Mouse (Mus musculus) cerebellum, adult 8-10 months (tissue): Measurements from ENCODE around the gene Fgd6.

Source experiments
- DNase-seq: peaks from one replicate; pipeline ENCODE4 v3.0.0; 2022

The Fgd6 gene

DNA sequence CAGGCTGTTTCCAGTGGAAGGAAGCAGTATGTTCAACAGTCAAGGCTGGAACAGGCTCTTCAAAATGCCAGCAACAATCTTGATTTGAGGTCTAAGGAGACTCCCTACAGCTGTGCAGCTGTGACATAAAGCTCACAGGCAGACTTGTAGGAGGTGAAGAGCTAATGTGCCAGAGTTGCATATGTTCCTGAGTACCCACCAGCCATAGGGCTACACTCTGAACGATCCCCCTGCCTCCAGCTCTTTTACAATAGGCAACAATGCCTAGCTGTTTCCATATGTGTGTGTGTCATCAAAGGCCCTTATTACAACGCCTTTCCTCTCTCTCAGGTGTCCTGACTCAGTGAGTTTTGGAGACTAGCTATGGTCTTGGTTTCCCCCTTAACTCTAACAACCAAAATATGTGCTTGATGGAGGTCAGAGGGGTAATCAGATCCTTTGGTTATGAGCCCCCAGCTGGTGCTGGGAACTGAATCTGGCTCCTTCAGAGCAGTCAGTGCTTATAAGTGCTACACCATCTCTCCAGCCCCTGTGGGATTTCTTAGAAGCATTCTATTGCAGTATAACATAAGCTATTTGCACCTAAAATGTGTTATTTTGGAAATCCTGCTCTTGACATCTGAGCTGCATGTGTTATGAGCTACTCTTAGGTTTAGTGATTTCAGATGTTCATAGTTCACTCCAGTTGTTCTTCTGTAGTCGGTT lies 104.6 kb downstream of the Fgd6 start:
- DNase-seq = no peak

DNA sequence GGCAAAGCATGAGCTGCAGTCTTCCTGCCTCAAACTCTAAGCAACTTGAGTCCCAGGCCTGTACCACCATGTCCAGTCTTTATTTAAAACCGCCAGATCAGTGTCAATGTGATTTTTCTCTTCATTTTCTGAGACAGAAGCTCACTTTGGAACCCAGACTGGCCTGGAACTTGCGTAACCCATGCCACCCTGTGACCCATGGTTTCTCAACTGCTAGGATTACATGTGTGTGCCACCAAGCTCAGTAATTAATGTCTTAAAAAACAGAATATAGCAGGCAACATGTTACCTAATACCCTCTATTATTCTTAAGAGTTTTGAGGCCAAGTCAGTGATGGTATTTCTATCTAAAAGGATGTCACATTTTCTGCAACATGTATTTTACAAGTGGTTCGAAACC lies 106.6 kb downstream of the Fgd6 start:
- DNase-seq = no peak

DNA sequence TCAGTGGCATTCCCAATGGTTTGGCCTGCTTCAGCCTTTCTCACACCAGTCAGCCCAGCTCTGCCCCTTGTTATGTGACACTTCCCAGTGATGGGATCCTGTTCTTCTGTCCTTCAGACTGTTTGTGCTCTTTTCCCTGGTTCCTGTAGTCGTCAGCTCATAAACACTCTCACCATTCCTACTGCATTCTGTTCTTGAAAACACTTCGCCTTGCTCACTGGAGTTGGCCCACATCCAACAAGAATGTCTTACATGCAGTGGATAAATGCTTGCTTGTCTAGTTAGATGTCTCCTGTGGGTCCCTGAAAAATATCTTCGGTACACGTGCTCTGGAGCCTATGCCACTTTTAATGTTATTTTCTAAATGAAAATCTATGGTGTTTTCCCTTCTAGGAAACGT lies 108.8 kb downstream of the Fgd6 start:
- DNase-seq = no peak

DNA sequence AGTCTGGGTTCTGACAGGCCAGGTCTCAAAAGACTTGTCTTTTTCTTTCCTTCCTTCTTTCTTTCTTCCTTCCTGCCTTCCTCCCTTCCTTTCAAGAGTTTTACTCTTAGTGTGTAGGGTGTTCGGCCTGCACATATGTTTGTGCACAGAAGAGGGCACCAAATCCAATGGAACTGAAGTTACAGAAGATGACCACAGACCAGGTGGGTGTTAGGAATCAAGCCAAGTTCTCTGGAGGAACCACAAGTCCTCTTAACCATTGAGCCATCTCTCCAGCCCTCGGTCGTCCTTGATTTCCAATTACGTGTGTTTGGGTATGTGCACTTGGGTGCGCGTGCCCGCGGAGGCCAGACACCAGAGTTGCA lies 111.6 kb downstream of the Fgd6 start:
- DNase-seq = no peak

DNA sequence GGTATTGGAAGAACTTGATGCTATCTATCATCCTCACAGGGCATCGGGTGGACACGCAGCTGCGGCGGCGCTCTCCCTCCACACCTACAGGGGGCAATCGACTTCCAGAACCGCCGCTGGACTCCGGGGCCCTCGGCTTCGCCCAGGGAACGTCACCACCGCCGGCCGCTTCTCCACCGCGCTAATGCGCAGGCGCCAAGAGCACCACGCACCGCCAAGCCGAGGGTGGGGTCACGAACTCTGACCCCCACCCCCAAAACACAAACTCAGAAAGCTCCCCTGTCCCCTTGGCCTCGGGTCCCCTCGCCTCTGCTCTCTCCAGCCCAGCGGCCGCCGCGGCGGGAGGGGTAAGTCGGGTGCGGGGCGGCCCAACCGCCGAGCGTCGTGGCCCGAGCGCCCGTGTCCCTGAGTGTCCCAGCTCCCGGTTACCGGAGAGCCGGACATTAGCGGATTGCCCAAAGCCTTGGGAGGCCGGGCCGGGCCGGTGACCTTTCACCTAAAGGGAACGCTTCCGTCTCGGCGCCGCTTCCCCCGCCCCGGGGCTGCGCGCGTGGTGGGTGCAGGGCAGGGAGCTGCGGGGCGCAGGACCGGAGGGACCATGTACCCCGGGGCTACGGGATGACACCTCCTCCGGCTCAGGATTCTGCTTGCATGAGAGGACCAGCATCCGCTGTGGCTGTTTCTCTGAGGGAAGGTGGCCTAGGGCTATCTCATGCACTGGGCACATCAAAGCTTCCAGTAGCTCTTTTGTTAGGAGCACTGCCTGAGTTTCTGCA lies 112.1 kb downstream of the Fgd6 start, which contains the start of gene Nr2c1:
TSS of gene Nr2c1 (plus strand) at position 268 of the 776 bp plus-strand sequence.
- DNase-seq = peak; percentile 92

DNA sequence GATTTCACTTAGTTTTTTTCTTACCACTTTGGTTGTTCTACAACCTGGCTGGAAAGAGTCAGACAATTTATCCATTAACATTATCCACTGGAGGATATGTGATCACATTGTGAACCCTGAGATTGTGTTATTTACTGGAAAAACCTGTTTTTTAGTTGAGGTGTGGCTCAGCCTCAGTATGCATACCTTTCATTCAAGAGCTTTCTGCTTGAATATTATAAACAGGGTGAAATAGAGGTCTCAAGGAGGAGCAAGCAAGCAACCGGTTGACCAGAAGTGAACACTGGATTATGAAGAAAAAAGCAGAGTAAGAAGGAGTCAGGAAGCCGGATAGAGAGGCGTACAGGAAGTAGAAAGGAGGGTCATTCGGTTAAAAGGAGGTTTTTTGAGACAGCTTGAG lies 115.7 kb downstream of the Fgd6 start:
- no peak for DNase-seq

DNA sequence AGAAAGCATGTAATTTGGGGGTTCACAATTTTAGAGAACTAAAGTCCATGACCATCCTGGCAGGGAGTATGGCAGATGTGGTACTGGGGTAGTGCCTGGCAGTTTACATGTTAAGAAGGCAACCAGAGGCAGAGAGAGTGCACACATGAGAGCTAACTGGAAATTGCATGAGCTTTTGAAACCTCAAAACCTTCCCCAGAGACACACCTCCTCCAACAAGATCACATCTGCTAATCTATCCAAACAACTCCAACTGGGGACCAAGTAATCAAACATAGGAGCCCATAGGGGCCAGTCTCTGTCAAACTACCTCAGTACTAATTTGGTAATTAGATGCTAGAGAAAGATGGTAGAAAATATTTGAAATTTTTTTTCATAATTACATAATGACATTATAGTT lies 118.0 kb downstream of the Fgd6 start:
- DNase-seq = no peak

DNA sequence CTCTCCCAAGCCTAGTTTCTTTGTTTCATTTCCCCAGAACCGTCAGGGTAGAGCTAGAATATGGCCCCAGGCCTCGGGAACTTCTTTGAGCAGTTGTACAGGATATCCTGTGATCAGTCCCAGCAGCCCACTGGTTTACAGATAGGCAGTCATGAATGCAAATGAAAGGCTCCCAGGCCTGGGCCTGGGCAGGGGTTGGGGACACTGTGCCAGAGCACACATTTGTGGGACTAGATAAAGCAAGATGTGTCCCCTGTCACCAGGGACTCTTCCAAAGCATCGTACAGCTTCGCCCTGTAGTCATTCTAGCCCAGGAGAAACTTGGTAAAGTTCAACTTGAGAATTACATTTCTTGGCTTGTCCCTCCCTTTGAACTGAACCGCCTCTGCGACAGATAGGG lies 123.2 kb downstream of the Fgd6 start:
- no peak for DNase-seq

DNA sequence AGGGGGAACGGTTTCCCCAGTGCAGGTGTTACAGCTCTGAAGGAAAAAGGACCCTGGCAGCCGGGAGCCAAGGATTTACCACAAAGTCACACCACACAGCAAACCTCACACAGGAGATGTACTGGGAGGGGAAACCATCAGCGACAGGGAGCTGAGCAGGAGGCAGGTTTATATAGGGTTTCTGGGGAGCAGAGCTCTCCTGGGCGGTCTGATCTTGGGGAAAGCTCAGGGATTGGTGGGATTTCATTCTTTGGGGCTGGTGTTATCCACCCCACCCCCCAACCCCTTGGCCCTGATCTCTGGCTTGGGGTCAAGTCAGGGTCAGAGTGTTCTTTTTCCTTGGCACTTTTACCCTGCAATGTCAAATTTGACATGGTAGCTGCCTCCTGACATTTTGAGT lies 123.6 kb downstream of the Fgd6 start:
- no peak for DNase-seq

DNA sequence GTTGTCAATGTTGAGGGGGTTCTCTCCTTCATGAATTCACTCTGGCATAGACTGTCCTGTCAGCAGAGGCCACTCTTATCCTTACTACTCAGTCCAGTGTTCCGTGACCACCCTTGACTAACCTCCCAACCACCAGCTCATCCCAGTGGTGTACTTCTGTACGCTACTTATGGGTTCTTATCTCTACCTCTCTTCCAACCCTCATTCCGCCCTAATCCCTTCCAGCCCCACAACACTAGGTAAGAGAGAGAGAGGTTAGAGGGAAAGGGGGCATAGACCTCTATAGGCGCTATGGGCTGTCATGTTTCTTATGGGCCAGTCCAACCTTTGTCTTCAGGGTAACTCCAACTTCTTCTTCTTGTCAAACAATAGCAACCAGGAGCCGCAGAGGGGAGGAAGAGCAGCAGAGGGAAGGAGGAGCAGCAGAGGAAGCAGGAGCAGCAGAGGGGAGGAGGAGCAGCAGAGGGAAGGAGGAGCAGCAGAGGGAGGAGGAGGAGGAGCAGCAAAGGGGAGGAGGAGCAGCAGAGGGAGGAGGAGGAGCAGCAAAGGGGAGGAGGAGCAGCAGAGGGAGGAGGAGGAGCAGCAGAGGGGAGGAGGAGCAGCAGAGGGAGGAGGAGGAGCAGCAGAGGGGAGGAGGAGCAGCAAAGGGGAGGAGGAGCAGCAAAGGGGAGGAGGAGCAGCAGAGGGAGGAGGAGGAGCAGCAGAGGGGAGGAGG lies 125.4 kb downstream of the Fgd6 start:
- no peak for DNase-seq

DNA sequence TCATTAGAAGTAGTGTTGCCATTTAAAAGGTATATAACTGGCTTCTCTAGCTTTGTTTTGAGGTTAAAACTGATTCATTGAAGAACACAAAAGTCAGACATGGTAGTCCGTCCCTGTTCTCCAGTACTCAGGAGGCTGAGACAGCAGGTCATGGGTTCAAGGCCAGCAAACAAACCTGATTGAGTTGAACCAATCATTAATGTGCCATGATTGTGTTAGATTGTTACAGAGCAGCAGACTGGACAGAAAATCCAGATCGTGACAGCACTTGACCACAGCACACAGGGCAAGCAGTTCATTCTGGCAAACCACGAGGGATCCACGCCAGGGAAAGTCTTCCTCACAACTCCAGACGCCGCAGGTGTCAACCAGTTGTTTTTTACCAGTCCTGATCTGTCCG lies 126.2 kb downstream of the Fgd6 start:
- DNase-seq = no peak

DNA sequence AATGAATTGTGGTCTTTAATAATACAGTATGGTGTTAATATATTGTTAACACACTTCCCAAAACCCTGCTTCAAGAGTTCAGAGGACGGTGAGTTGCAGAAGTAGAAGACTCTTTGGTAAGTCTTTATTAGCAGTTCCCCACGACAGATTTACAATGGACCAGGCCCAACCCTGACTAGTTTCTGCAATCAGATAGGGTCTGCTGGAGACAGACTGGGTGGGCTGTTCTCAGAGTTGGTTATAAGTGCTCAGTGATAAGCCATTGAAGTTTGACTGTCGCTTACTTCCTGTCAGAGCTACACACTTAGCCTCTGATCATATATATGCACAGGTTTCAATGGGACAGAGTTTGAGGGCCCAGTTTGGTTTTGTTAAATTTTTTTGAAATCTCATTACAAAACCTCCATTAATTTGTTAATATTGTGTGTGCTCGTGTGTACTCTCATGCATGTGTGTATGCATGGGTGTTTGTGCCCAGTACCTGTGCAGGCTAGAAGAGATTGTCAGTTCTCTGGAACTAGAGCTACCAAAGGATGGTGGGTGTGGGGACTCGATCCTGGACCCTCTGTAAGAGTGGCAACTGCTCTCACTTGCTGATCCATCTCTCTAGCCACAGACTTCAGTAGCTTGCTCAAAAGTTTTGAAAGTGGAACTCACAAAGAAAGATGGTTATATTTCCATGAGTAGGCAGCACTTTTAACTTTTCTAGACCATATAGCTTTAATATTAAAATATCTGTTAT lies 128.5 kb downstream of the Fgd6 start:
- DNase-seq = no peak

DNA sequence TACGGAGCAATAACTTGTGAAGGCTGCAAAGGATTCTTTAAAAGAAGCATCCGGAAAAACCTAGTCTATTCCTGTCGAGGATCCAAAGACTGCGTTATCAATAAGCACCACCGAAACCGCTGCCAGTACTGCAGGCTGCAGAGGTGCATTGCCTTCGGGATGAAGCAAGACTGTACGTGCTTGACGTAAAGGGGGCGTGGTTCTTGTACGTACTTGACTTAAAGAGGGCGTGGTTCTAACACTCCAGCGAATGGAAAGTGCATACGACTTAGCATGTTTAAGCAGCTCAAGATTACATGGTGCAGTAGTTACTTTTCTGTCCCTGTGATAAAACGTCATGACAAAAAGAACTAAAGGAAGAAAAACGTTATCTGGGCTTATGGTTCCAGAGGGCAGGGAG lies 129.6 kb downstream of the Fgd6 start:
- no peak for DNase-seq

DNA sequence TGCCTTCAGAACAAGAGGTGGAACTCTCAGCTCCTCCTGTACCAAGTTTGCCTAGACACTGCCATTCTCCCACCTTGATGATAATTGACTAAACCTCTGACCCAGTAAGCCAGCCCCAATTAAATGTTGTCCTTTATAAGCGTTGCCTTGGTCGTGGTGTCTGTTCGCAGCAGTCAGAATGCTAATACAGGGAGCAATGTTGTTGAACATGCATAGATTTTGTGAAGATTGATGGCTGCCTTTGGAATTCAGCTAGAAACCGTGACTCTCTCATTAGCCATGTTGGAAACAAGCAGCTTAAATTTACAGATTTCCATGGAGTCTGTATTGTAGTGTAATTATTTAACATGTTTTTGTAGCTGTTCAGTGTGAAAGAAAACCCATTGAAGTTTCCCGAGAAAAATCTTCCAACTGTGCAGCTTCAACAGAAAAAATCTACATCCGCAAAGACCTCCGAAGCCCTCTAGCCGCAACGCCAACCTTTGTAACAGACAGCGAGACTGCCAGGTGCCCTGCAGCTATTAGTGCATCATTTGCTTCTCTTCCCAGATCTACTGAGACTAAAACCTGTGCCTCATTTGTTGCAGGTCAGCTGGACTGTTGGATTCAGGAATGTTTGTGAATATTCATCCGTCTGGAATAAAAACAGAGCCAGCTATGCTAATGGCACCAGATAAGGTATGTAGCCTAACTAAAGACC lies 131.4 kb downstream of the Fgd6 start:
- DNase-seq = no peak

DNA sequence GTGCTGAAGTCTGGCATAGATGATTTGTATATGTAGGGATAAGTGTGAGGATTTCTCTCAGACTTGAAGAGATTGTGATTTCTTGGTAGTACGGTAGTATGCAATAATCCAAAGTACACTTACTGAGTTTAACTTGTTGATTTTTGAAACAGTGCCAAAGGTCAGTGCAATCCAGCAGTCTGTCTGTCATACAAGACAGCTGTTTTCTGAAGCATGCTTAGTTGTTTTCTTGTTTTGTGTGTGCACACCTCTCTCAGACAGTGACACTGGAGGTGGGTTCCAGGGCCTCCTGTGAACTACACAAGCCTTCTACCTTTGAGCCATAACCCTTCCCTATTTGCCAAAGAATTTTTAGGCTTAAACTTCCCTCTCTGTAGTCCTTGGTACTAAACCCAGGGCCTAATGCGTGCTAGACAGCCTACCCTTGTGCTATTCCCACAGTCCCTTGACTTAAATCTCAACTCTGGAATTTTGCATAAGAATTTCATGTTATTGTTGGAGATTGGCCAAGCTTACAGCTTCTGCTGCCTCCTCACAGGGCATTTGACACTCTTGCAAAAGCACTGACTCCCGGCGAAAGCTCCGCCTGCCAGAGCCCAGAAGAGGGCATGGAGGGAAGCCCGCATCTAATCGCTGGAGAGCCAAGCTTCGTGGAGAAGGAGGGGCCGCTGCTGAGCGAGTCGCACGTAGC lies 135.8 kb downstream of the Fgd6 start:
- no peak for DNase-seq

DNA sequence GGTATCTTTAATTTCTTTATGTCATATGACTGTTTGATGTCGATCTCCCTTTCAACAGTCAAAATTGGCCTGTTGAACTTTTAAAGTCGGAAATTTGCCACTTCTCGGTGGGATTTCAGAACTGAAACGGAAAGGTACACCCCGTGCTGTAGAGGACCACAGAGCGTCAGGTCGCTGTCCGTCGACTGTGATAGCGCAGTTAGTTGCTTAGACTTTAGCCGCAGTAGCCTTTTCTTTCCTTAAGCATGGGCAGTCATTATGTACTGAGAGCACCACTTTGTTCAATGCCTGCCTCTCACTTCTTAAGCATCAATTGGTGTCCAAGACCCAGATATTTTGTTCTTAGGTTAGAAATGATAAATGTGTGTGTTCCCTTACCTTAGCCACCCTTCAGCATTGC lies 136.3 kb downstream of the Fgd6 start:
- DNase-seq = no peak

DNA sequence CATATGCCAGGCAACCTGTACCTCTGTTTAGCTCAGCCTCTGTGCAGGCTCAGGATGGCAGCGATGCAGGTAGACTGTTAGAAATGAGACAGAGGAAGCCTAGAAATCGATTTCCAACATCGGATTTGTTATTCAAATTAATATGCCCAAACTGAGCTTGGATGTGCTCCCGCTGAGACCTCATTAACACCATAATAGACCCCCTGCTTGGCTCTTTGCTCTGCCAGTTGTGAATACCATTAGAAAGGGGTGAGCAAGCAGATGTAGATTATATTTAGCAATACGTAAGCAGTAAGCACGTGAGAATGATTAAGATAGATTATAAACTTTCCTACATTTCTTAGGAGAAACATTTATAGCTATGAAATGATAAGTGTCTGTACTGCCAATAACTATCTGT lies 136.9 kb downstream of the Fgd6 start:
- no peak for DNase-seq

DNA sequence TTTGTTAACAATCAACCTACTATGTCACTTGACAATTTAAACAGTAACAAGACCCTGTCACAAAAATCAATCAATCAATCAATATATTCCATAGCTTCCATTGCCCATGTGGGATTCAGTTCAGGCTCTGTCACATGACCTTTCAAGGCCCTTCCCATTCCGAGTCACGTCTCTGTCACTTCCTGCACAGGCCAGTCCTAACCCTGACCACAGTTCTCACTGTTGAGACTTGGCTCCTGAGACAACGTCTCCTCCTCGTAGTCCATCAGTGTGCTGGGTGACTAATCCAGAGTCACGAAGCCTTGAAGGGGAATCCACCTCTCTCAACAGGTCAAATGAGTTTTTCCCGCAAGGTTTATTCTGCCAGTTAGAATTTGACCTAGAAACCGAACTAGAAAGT lies 138.9 kb downstream of the Fgd6 start:
- no peak for DNase-seq

DNA sequence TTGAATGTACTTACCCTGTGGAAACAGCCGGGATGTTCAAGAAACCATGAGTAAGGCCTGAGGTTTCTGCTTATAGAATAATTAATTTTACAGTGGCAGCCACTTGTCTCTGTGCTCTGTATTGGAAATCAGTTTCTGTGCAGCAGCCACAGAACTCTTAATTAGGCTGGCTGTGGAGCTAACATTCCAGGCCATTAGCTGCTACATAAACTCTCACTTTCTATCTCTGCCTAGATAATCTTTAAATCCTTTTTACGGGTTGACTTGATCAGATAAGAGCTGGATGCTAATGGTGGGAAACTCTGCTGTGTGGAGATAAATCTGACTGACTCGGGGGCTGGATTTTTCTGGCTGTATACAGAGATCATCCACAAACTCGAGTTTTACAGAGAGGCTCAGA lies 147.4 kb downstream of the Fgd6 start:
- no peak for DNase-seq
